Mouse (Mus musculus) heart, embryonic 14.5 days (tissue): ENCODE data around the gene Prkcb. TPM values are rescaled to one million over a fixed set of nuclear protein-coding genes. Genes with fewer than 3 reads are reported as not detected.

Experiments used
- ATAC-seq: fragments of 200-750 bp; cut with Nextera tagmentation; 2 replicates; pipeline ENCODE4 v1.8.0; 2017; ENCODE audit warnings: low read depth, moderate TSS enrichment; ENCODE audit not compliant: insufficient number of reproducible peaks, insufficient read depth, low FRiP score
- H3K27ac ChIP-seq, 2 experiments: fragments of 200-500 bp in 1 of 2; fragments of 300-500 bp in 1 of 2; sonication (generic) in 1 of 2; replicated peaks in 1 of 2; 2 replicates each; pipeline ENCODE4 v1.5.1; 2012 to 2014; ENCODE audit warnings: low read depth in 2 of 2, low read length in 2 of 2, control low read depth in 1 of 2, mild to moderate bottlenecking in 1 of 2, mixed read lengths in 1 of 2; ENCODE audit not compliant: control insufficient read depth in 1 of 2, insufficient read depth in 1 of 2
- H3K27me3 ChIP-seq: fragments of 300-500 bp; sonication (generic); 2 replicates; pipeline ENCODE4 v1.6.1; 2014; ENCODE audit warnings: mild to moderate bottlenecking, low read length, control low read depth; ENCODE audit not compliant: control insufficient read depth, insufficient read depth
- H3K36me3 ChIP-seq: fragments of 300-500 bp; sonication (generic); 2 replicates; pipeline ENCODE4 v1.6.1; 2014; ENCODE audit warnings: mild to moderate bottlenecking, control low read depth, low read length, mixed read lengths; ENCODE audit not compliant: control insufficient read depth, insufficient read depth
- H3K4me1 ChIP-seq, 2 experiments: fragments of 200-500 bp in 1 of 2; fragments of 300-500 bp in 1 of 2; sonication (generic) in 1 of 2; 2 replicates each; pipeline ENCODE4 v1.6.1; 2012 to 2014; ENCODE audit warnings: low read length in 2 of 2, control low read depth in 1 of 2, mixed read lengths in 1 of 2; ENCODE audit not compliant: control insufficient read depth in 2 of 2, insufficient read depth in 2 of 2
- H3K4me2 ChIP-seq: fragments of 300-500 bp; sonication (generic); 2 replicates; pipeline ENCODE4 v1.6.1; 2014; ENCODE audit warnings: mild to moderate bottlenecking, low read length
- H3K4me3 ChIP-seq, 2 experiments: fragments of 200-500 bp in 1 of 2; fragments of 300-500 bp in 1 of 2; sonication (generic) in 1 of 2; 2 replicates each; pipeline ENCODE4 v1.5.1; 2012 to 2014; ENCODE audit warnings: low read length in 2 of 2, mild to moderate bottlenecking in 2 of 2, control low read depth in 1 of 2, low read depth in 1 of 2, moderate library complexity in 1 of 2; ENCODE audit not compliant: control insufficient read depth in 1 of 2, insufficient read depth in 1 of 2
- H3K9ac ChIP-seq: fragments of 300-500 bp; sonication (generic); 2 replicates; pipeline ENCODE4 v1.6.1; 2014; ENCODE audit warnings: mild to moderate bottlenecking, low read length
- H3K9me3 ChIP-seq: fragments of 300-500 bp; sonication (generic); 2 replicates; pipeline ENCODE4 v1.6.1; 2016; ENCODE audit warnings: low read length, control low read depth; ENCODE audit not compliant: control insufficient read depth
- WGBS: fragments of 180-500 bp; shearing (Covaris S2); extraction: QIAGEN DNeasy Blood & Tissue Kit; methylation state at CpG from one replicate; pipeline ENCODE4 v1.1.7; 2014; 5-methylcytosine and 5-hydroxymethylcytosine counted together
- polyA plus RNA-seq: library from polyadenylated mRNA; unstranded; fragments of >200 nt; fragmentation: Nextera tagmentation; extraction: Ambion mirVana; gene quantifications from 2 replicates; pipeline ENCODE4 v1.2.1, GENCODE M21; 2014

Gene Prkcb
- polyA plus RNA-seq, 1 experiment from 2014 or later, result 6.7 TPM

DNA sequence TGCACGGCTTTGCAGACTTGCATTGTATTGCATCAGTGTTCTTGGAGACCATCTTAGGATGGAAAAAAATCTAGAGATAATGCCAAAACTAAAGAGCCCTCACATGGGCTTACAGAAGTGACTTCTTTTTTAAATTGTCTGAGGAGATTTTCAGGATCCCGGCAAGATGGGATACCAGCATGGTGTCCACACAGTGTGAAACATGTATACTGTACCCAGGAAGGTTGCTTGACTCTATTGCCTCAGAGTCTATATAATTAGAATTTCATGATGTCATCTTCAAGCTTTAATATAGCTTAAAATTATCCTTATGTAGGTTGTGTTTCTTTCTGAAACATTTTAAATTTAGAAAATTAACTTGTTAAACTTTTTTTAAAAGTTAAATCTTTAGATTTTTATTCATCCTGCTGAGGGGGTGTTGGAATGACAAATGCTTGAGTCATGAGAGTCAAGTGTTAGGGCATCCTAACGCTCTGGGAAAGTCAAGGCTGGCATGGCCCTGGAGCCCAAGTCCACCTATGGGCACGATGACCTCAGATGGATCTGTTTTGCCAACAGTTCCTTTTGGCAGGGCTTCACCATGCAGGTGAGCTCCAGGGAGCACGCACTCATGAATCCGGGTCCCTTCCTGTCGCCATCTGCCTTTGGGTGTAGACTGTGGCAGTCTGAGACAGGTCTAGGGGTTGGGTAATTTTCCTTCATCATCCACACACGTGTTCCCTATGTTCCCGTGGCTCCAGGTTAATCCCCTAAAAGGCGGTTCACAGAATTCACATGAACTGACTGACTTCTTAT, 92.0 kb downstream of the Prkcb start:
- Histone ChIP-seq H3K27me3 (no peaks in the 10 kb centered on the region), H3K27ac (no peak overlapping the region), H3K9ac (no peak overlapping the region), H3K4me1 (peaks cover 5 to 9% of the 10 kb centered on the region in 2 experiments; a peak in 3 of 4 replicates), H3K36me3 (no peaks in the 10 kb centered on the region), H3K4me2 (no peak overlapping the region), H3K4me3 (no peak overlapping the region), H3K9me3 (no peaks in the 10 kb centered on the region)
- WGBS, result 76% methylated on average over 10 of the region's 10 CpGs
- ATAC-seq, result no peak

DNA sequence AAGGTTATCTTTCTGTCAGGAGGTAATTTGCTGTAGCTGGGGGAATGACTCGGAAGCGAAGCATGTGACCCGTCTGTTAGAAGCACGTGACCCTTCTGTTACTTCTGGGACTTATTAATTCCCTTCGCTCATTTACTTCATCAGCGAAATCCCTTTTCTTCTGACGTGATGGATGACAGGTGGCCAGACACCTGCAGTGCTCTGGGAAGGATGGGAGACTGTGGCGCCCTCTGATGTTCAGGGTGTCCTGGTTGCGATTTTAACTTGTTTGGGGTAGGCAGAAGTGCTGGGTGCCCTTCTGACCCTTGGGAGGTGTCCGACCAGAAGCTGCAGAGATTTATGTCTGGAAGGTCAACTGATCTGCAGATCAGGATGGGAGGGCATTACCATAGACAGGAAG, 93.0 kb downstream of the Prkcb start:
- Histone ChIP-seq H3K4me1 (peaks cover 5 to 9% of the 10 kb centered on the region in 2 experiments; a peak in 3 of 4 replicates), H3K4me3 (no peak overlapping the region), H3K27me3 (no peaks in the 10 kb centered on the region), H3K9me3 (no peaks in the 10 kb centered on the region), H3K4me2 (no peak overlapping the region), H3K36me3 (no peaks in the 10 kb centered on the region), H3K27ac (no peak overlapping the region), H3K9ac (no peak overlapping the region)
- WGBS, result 56% methylated on average over 10 of the region's 10 CpGs
- ATAC-seq, result no peak

DNA sequence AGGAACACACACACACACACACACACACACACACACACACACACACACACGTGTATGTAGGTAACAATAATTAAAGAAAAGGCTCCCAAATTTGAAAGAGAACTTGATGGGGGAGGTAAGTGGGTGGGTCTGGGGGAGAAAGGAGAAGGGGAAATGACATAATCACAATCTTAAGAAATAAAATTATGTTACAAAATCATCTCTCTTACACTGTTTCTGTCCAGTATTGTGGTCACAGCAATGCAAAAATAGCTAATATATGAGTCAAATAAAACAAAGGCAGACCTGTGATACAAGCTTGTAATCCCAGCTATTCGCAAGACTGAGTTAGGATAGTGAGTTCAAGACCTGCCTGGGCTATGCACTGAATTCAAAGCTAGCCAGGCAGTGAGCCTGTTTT, 94.7 kb downstream of the Prkcb start:
- Histone ChIP-seq H3K27me3 (no peaks in the 10 kb centered on the region), H3K4me1 (peaks cover 5 to 6% of the 10 kb centered on the region in 2 experiments; a peak in 3 of 4 replicates), H3K4me3 (no peak overlapping the region), H3K9ac (no peak overlapping the region), H3K36me3 (no peaks in the 10 kb centered on the region), H3K27ac (no peak overlapping the region), H3K4me2 (no peak overlapping the region), H3K9me3 (no peaks in the 10 kb centered on the region)
- ATAC-seq, result no peak
- WGBS, result 69% methylated on average over 2 of the region's 2 CpGs

DNA sequence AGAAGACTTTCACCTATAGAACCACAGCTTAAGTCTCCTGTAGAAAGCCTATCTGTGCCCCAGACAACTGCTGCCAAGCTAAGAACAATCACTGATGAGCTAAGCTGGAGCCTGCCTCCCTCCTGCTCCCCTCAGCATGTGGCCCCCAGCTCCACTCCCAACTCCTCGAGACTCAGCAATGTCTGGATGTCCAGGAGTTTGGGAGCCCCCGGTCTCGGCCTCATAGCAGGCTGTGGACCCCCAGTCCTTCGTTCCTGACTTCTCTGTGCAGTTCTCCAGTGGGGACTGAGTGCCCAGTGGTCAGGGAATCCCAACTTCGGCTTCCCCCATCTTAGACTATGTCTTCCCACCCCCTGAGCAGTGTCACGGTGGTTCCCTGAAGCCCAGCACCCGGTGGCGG, 96.3 kb downstream of the Prkcb start:
- Histone ChIP-seq H3K4me3 (no peak overlapping the region), H3K9ac (no peak overlapping the region), H3K4me2 (no peak overlapping the region), H3K9me3 (no peaks in the 10 kb centered on the region), H3K36me3 (no peaks in the 10 kb centered on the region), H3K27me3 (no peaks in the 10 kb centered on the region), H3K27ac (no peak overlapping the region), H3K4me1 (peaks cover 0 to 2% of the 10 kb centered on the region in 2 experiments; a peak in 1 of 4 replicates)
- ATAC-seq, result no peak
- 83% methylated on average over 8 of the region's 8 CpGs for WGBS

DNA sequence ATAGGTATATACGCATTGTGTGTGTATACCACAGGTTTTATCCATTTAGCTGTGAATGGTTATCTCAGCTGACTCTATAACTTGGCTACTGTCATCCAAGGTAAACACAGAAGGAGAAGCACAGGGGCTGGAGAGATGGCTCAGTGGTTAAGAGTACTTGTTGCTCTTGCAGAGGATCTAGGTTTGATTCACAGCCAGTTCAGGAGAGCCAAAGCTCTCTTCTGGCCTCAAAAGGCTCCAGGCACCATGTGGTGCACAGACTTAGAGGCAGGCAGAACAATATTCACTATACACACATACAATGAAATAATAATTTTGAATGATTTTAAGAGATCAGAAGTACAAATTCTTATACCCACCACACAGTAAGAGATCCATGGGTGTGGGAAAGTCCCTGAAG, 98.0 kb downstream of the Prkcb start:
- no peak for ATAC-seq
- no peak overlapping the region for H3K4me3 ChIP-seq
- H3K27me3 ChIP-seq, result no peaks in the 10 kb centered on the region

DNA sequence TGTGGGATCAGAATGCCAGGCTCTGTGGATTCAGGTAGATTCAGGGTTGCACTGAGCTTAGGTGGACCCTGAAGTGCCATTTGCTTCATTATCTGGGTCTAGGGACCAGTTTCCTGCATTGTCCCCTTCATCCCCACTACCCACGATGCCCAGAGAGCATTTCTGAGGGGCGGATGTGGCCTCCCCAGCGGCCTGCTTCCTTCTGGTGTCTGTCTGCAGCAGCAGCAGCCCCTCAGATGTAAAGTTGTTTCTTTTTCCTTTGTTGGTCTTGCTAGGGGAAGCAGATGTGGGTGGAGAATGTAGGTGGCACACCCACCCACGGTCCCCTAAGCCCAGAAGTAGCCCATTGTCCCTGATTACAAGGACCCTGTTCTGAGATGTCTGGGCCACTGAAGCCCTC, 99.3 kb downstream of the Prkcb start:
- WGBS, result 65% methylated on average over 4 of the region's 4 CpGs
- ATAC-seq, result no peak

More for the DNA sequence above, 98.0 kb downstream of the Prkcb start:
- Histone ChIP-seq H3K27ac (no peak overlapping the region), H3K9me3 (no peaks in the 10 kb centered on the region), H3K9ac (no peak overlapping the region), H3K4me1 (peaks cover 7 to 8% of the 10 kb centered on the region in 2 experiments; a peak in 2 of 4 replicates), H3K36me3 (no peaks in the 10 kb centered on the region), H3K4me2 (no peak overlapping the region)
- 89% methylated on average over 1 of the region's 1 CpGs for WGBS

DNA sequence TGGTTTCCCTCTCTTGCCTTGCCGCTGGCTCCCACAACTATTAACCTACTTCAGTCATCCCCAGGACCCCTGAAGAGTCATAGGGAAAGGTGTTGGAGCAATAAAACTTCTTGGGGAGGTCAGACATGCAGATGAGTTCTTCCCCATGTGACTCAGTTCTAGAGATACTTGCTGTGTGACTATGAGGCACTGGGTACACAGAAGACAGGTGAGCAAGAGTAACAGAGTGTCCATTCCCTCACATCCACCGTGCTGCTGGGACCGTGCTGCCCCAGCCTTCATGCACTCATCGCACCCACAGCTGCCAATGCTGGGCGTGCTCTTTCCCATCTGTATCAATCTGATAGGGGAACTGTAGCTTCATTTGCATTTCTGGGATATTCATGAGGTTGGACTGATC, 100.3 kb downstream of the Prkcb start:
- Histone ChIP-seq H3K4me2 (no peak overlapping the region), H3K9ac (no peak overlapping the region), H3K36me3 (no peaks in the 10 kb centered on the region), H3K27me3 (no peaks in the 10 kb centered on the region), H3K27ac (no peak overlapping the region), H3K4me3 (no peak overlapping the region), H3K4me1 (peaks cover 7 to 8% of the 10 kb centered on the region in 2 experiments; a peak in 2 of 4 replicates), H3K9me3 (no peaks in the 10 kb centered on the region)
- WGBS, result 81% methylated on average over 5 of the region's 5 CpGs
- no peak for ATAC-seq

More for the DNA sequence above, 99.3 kb downstream of the Prkcb start:
- Histone ChIP-seq H3K4me1 (peaks cover 7 to 8% of the 10 kb centered on the region in 2 experiments; a peak in 2 of 4 replicates), H3K4me3 (no peak overlapping the region), H3K9me3 (no peaks in the 10 kb centered on the region), H3K27ac (no peak overlapping the region), H3K4me2 (no peak overlapping the region), H3K9ac (no peak overlapping the region), H3K27me3 (no peaks in the 10 kb centered on the region), H3K36me3 (no peaks in the 10 kb centered on the region)
